Mouse (Mus musculus): Measurements from ENCODE around the gene Syncrip. TPM values are rescaled to one million over a fixed set of nuclear protein-coding genes. Genes with fewer than 3 reads are reported as not detected.
"Not testable (repeated sequence)": the region's sequence is repeated elsewhere in the genome, so short reads cannot be mapped to it uniquely, and the experiment has no call there.

Gene Syncrip
- polyA plus RNA-seq, 1 experiment: 75.7 TPM

GRCm38 (mm10) chr9:88481061-88481790 lies 1.1 kb downstream of the Syncrip start:
- no peak for TF ChIP-seq CTCF (IDR thresholded peaks at IDR 0.05; ENCODE audit: borderline replicate concordance, extremely low read depth, insufficient read depth, insufficient read length)
- no peak for TF ChIP-seq POLR2A (IDR thresholded peaks at IDR 0.05; ENCODE audit: borderline replicate concordance, extremely low read depth, insufficient read depth, insufficient read length, poor library complexity, severe bottlenecking)
- peak; percentile 59 for DNase-seq (ENCODE audit: low read depth)

GRCm38 (mm10) chr9:88480120-88480519 lies 2.3 kb downstream of the Syncrip start:
- TF ChIP-seq POLR2A (IDR thresholded peaks at IDR 0.05; ENCODE audit: borderline replicate concordance, extremely low read depth, insufficient read depth, insufficient read length, poor library complexity, severe bottlenecking): no peak
- no peak for TF ChIP-seq CTCF (IDR thresholded peaks at IDR 0.05; ENCODE audit: borderline replicate concordance, extremely low read depth, insufficient read depth, insufficient read length)
- no peak for DNase-seq (ENCODE audit: low read depth)

GRCm38 (mm10) chr9:88476138-88476537 lies 6.2 kb downstream of the Syncrip start:
- peak; percentile 25 for DNase-seq (ENCODE audit: low read depth)
- TF ChIP-seq CTCF (IDR thresholded peaks at IDR 0.05; ENCODE audit: borderline replicate concordance, extremely low read depth, insufficient read depth, insufficient read length) (peak; percentile 12; the same call in 1 of the 2 replicates), POLR2A (IDR thresholded peaks at IDR 0.05; ENCODE audit: borderline replicate concordance, extremely low read depth, insufficient read depth, insufficient read length, poor library complexity, severe bottlenecking) (no peak)

- DNase-seq (ENCODE audit: low read depth): not testable (repeated sequence)
Observed at GRCm38 (mm10) chr9:88461017-88461416, 21.4 kb downstream of the Syncrip start.

- no peak for TF ChIP-seq POLR2A (IDR thresholded peaks at IDR 0.05; ENCODE audit: borderline replicate concordance, extremely low read depth, insufficient read depth, insufficient read length, poor library complexity, severe bottlenecking)
- no peak for TF ChIP-seq CTCF (IDR thresholded peaks at IDR 0.05; ENCODE audit: borderline replicate concordance, extremely low read depth, insufficient read depth, insufficient read length)
- DNase-seq (ENCODE audit: low read depth): no peak
Observed at GRCm38 (mm10) chr9:88439991-88440390, 42.4 kb downstream of the Syncrip start.

- no peak for DNase-seq (ENCODE audit: low read depth)
- TF ChIP-seq POLR2A (IDR thresholded peaks at IDR 0.05; ENCODE audit: borderline replicate concordance, extremely low read depth, insufficient read depth, insufficient read length, poor library complexity, severe bottlenecking) (no peak), CTCF (IDR thresholded peaks at IDR 0.05; ENCODE audit: borderline replicate concordance, extremely low read depth, insufficient read depth, insufficient read length) (no peak)
Observed at GRCm38 (mm10) chr9:88439238-88439600, 43.2 kb downstream of the Syncrip start.

GRCm38 (mm10) chr9:88438555-88439237 lies 43.7 kb downstream of the Syncrip start, which contains the start of gene Snx14:
Gene Snx14 (minus strand): TSS chr9:88438958.
- DNase-seq (ENCODE audit: low read depth): peak; percentile 98
- no peak for TF ChIP-seq CTCF (IDR thresholded peaks at IDR 0.05; ENCODE audit: borderline replicate concordance, extremely low read depth, insufficient read depth, insufficient read length)
- TF ChIP-seq POLR2A (IDR thresholded peaks at IDR 0.05; ENCODE audit: borderline replicate concordance, extremely low read depth, insufficient read depth, insufficient read length, poor library complexity, severe bottlenecking): 0 out of 2 replicates have a peak, but pooled peaks have one; percentile 44

- TF ChIP-seq CTCF (IDR thresholded peaks at IDR 0.05; ENCODE audit: borderline replicate concordance, extremely low read depth, insufficient read depth, insufficient read length) (no peak), POLR2A (IDR thresholded peaks at IDR 0.05; ENCODE audit: borderline replicate concordance, extremely low read depth, insufficient read depth, insufficient read length, poor library complexity, severe bottlenecking) (no peak)
Observed at GRCm38 (mm10) chr9:88438237-88438554, 44.2 kb downstream of the Syncrip start.

GRCm38 (mm10) chr9:88437342-88438236 lies 44.8 kb downstream of the Syncrip start:
- DNase-seq (ENCODE audit: low read depth): no peak
- TF ChIP-seq CTCF (IDR thresholded peaks at IDR 0.05; ENCODE audit: borderline replicate concordance, extremely low read depth, insufficient read depth, insufficient read length): no peak

More at GRCm38 (mm10) chr9:88438237-88438554, 44.2 kb downstream of the Syncrip start:
- no peak for DNase-seq (ENCODE audit: low read depth)

GRCm38 (mm10) chr9:88424356-88424755 lies 58.0 kb downstream of the Syncrip start:
- TF ChIP-seq POLR2A (IDR thresholded peaks at IDR 0.05; ENCODE audit: borderline replicate concordance, extremely low read depth, insufficient read depth, insufficient read length, poor library complexity, severe bottlenecking): no peak
- no peak for TF ChIP-seq CTCF (IDR thresholded peaks at IDR 0.05; ENCODE audit: borderline replicate concordance, extremely low read depth, insufficient read depth, insufficient read length)
- DNase-seq (ENCODE audit: low read depth): no peak

GRCm38 (mm10) chr9:88422428-88422827 lies 59.9 kb downstream of the Syncrip start:
- DNase-seq (ENCODE audit: low read depth): no peak
- TF ChIP-seq POLR2A (IDR thresholded peaks at IDR 0.05; ENCODE audit: borderline replicate concordance, extremely low read depth, insufficient read depth, insufficient read length, poor library complexity, severe bottlenecking): no peak
- peak; percentile 4; the same call in 1 of the 2 replicates for TF ChIP-seq CTCF (IDR thresholded peaks at IDR 0.05; ENCODE audit: borderline replicate concordance, extremely low read depth, insufficient read depth, insufficient read length)

Measured in brain, embryonic 14.5 days (tissue).